Mouse (Mus musculus): ENCODE measurements at regions not wholly inside any gene's neighbourhood (a gene's known extent, or its start where the extent isn't known, plus 50 kb on each side); places are given as distances from the start of the nearest gene placed in this dataset.
"Not testable (repeated sequence)": the region's sequence is repeated elsewhere in the genome, so short reads cannot be mapped to it uniquely, and the experiment has no call there.

DNA sequence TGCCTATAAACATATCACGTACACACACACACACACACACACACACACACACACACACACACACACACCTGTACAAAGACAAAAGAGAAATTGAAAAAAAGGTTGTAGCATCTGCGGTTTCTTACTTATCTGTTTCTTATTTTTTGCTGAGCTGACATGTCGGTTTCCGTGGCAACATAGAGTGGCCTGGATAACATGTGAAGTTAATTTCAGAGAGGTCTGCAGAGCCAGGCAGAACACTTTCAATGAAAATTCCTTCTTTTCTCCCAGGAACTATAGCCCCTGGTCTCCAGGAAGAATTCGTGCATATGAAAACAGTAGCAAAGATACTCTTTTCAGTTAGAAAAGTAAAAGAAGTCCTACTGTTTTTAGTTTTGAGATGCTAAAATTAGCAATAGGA, 213.4 kb downstream of the Trib2 start:
- Histone ChIP-seq H3K4me2 (replicated peaks) (no peak overlapping the region), H3K4me3 (no peak overlapping the region), H3K27me3 (replicated peaks) (no peaks in the 10 kb centered on the region), H3K4me1 (peaks cover 6% of the 10 kb centered on the region; the same call in 1 of the 2 replicates), H3K36me3 (no peaks in the 10 kb centered on the region), H3K27ac (no peak overlapping the region), H3K9ac (no peak overlapping the region), H3K9me3 (no peaks in the 10 kb centered on the region)
- ATAC-seq (ENCODE audit: low FRiP score, low read depth): no peak
- 64% methylated on average over 5 of the region's 5 CpGs for WGBS

DNA sequence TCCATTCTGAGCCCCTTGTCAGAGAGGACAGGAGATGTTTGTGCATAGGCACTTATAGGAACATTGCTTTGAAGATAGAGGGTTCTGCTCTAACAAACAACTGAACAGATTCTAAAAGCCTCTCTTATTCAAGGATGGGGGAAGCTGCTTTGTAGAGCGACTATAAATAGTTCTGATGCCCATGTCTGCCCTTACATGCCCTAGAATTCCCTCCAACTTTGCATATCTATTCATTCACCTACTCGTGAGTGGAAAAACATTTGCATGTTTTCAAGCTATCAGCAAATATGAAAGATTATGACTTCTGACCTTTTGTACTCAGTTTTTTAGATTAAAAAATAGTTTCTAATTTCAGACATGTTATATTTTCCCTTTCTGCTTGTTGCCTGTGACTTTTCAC, 222.0 kb downstream of the Trib2 start:
- Histone ChIP-seq H3K27ac (no peak overlapping the region), H3K36me3 (no peaks in the 10 kb centered on the region), H3K9me3 (no peaks in the 10 kb centered on the region), H3K4me3 (no peak overlapping the region), H3K27me3 (replicated peaks) (no peaks in the 10 kb centered on the region), H3K9ac (no peak overlapping the region), H3K4me1 (no peaks in the 10 kb centered on the region), H3K4me2 (replicated peaks) (no peak overlapping the region)
- no peak for ATAC-seq (ENCODE audit: low FRiP score, low read depth)
- 64% methylated on average over 2 of the region's 2 CpGs for WGBS

DNA sequence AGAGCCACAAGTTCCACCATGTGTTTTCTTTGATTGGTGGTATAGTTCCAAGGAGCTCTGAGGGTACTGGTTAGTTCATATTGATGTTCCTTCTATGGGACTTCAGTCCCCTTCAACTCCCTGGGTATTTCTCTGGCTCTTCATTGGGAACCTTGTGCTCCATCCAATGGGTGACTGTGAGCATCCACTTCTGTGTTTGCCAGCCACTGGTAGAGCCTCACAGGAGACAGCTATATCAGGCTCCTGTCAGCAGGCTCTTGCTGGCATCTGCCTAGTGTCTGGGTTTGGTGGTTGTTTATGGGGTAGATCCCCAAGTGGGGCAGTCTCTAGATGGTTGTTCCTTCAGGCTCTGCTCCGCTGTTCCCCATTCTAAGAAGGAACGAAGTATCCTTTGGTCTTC, 228.9 kb downstream of the Trib2 start:
- H3K9ac ChIP-seq; H3K4me1 ChIP-seq; ATAC-seq (ENCODE audit: low FRiP score, low read depth); H3K36me3 ChIP-seq; H3K4me3 ChIP-seq; H3K27me3 ChIP-seq (replicated peaks); H3K27ac ChIP-seq; H3K4me2 ChIP-seq (replicated peaks); H3K9me3 ChIP-seq: not testable (repeated sequence)
- 88% methylated on average over 2 of the region's 2 CpGs for WGBS

DNA sequence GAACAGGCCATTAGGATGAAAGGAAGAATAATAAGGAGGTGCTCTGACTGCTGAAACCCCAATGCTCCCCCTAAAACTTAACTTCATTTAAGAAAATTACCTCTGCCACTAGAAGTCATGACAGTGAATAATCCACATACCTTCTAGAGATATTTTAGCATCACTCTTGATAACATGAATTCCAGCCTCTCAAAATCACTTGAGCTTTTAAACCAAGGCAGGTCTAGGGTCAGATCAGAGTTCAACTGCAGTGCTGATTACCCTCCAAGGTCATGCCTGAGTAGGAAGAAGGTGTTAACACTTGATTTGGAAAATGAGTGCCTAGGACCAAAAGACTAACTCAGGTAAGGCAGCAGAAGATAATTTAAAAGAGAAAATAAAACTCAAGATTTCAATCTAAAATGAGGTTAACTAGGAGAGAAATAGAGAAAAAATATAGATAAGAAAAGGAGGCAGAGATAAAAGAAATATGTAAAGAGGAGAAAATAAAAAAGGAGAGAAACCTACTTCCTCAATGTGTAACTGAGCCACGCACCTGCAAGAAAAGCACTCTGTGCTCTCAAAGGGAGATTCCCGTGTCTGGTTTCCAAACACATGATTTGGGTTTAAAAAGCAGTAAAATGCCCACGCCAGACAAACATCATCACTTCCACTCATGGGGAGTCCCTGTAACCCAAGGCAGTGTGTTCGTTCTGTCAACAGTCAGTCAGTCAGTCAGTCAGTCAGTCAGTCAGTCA, 229.8 kb downstream of the Trib2 start:
- Histone ChIP-seq H3K9me3 (no peaks in the 10 kb centered on the region), H3K4me2 (replicated peaks) (no peak overlapping the region), H3K27me3 (replicated peaks) (no peaks in the 10 kb centered on the region), H3K9ac (no peak overlapping the region), H3K27ac (no peak overlapping the region), H3K36me3 (no peaks in the 10 kb centered on the region), H3K4me1 (no peaks in the 10 kb centered on the region), H3K4me3 (no peak overlapping the region)
- no peak for ATAC-seq (ENCODE audit: low FRiP score, low read depth)
- 85% methylated on average over 4 of the region's 4 CpGs for WGBS

DNA sequence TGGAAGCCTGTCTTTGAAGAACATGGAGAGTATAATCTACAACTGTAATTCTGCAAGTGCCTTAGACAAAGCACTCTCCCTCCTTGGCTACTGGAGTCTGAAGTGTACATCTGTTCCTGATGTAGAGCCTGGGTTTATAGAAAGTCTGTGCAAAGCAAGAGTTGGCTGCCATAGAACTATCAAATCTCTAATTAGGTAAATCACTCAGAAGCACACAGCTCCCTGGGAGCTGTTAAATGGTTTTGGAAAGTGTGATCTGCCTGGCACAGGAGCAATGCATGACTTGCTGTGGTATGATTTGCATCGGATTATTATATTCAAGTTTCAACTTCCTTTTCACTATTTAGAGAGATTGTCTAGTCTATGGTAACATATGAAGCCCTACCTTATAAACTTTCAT, 230.9 kb downstream of the Trib2 start:
- 93% methylated on average over 1 of the region's 1 CpGs for WGBS
- H3K9me3 ChIP-seq: no peaks in the 10 kb centered on the region
- H3K9ac ChIP-seq: no peak overlapping the region
- H3K27ac ChIP-seq: no peak overlapping the region
- no peak overlapping the region for H3K4me2 ChIP-seq (replicated peaks)
- no peak for ATAC-seq (ENCODE audit: low FRiP score, low read depth)
- no peaks in the 10 kb centered on the region for H3K4me1 ChIP-seq
- no peak overlapping the region for H3K4me3 ChIP-seq
- H3K36me3 ChIP-seq: no peaks in the 10 kb centered on the region
- H3K27me3 ChIP-seq (replicated peaks): no peaks in the 10 kb centered on the region

DNA sequence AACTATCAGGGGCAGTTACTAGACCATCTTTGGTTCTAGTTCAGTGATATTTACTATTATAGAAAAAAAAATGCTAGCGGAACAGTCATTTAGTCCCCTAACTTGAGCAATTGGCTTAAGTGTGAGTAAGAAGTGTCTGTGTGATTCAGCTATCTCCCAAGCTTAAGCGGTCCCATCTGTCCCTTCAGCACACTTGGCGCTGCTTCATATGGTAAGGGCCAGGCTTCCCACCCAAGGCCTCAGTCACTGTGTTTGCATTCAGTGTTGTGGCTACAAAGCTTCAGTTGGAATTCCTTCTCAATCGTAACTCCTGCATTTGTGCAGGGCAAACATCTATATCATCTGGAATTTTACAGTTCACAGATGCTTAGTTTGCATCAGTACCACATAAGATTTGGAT, 232.0 kb downstream of the Trib2 start:
- ATAC-seq (ENCODE audit: low FRiP score, low read depth): no peak
- no peaks in the 10 kb centered on the region for H3K4me1 ChIP-seq

GRCm38 (mm10) chr12:15566785-15567109, 250.0 kb downstream of the Trib2 start:
- Histone ChIP-seq H3K9ac (no peak overlapping the region), H3K4me2 (replicated peaks) (no peak overlapping the region)
- WGBS: 26% methylated on average over 4 of the region's 4 CpGs

More for the DNA sequence above, 232.0 kb downstream of the Trib2 start:
- H3K27ac ChIP-seq: no peak overlapping the region
- 93% methylated on average over 4 of the region's 4 CpGs for WGBS
- no peaks in the 10 kb centered on the region for H3K9me3 ChIP-seq
- H3K4me2 ChIP-seq (replicated peaks): no peak overlapping the region
- H3K36me3 ChIP-seq: no peaks in the 10 kb centered on the region
- H3K9ac ChIP-seq: no peak overlapping the region
- H3K27me3 ChIP-seq (replicated peaks): no peaks in the 10 kb centered on the region
- no peak overlapping the region for H3K4me3 ChIP-seq

DNA sequence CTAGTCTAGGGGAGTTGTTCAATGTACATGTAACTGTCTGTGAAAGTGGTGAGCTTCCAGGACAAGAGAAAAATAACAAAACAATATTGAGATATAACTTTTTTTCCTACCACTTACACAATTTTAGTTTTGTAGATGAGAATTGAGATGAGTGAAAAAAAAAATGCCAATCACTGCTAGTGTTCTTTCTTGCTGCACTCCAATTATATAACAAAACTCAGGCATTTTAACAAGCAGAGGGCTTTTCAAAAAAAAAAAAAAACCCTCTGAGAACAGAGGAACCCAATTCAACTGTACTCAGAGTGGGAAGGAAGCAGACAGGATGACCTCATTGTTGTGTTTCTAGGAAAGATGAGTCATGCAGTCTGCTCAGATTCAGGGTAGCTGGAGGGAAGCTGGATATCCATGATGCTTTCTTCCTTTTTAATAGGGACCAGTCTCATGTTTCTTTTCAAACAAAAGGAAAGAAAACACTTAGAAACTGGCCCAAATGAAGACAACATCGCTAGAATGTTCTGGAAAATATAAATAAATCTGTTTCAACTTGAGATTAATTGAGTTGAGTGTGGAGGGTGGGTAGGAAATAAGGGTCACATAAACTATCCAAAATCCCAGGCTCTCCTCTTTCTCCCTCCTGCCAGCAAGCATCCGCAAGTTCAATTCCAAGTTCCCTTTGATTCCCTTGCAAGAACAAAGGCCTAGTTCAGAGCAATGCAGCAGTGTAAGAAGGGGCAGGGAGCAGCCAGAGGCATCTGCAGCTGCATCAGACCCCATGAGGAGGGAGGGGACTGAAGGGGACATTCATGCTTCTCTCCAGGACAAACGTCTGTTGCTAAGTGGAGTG, 250.6 kb downstream of the Trib2 start:
- no peak overlapping the region for H3K4me3 ChIP-seq
- 12% methylated on average over 3 of the region's 3 CpGs for WGBS

More at GRCm38 (mm10) chr12:15566785-15567109, 250.0 kb downstream of the Trib2 start:
- 0 out of 2 replicates have a peak, but pooled peaks cover 6% of the 10 kb centered on the region for H3K4me1 ChIP-seq
- no peaks in the 10 kb centered on the region for H3K9me3 ChIP-seq
- H3K36me3 ChIP-seq: no peaks in the 10 kb centered on the region
- H3K4me3 ChIP-seq: no peak overlapping the region
- H3K27me3 ChIP-seq (replicated peaks): no peaks in the 10 kb centered on the region
- no peak; the same call in 1 of the 2 replicates for ATAC-seq (ENCODE audit: low FRiP score, low read depth)
- no peak overlapping the region for H3K27ac ChIP-seq

GRCm38 (mm10) chr12:15562826-15563225, 253.9 kb downstream of the Trib2 start:
- 50% methylated on average over 4 of the region's 4 CpGs for WGBS
- 0 out of 2 replicates have a peak, but pooled peaks cover 6% of the 10 kb centered on the region for H3K4me1 ChIP-seq
- no peak overlapping the region for H3K4me2 ChIP-seq (replicated peaks)
- H3K9me3 ChIP-seq: no peaks in the 10 kb centered on the region
- H3K36me3 ChIP-seq: no peaks in the 10 kb centered on the region
- H3K27me3 ChIP-seq (replicated peaks): no peaks in the 10 kb centered on the region
- no peak for ATAC-seq (ENCODE audit: low FRiP score, low read depth)
- no peak overlapping the region for H3K27ac ChIP-seq
- no peak overlapping the region for H3K4me3 ChIP-seq
- no peak overlapping the region for H3K9ac ChIP-seq

More for the DNA sequence above, 250.6 kb downstream of the Trib2 start:
- Histone ChIP-seq H3K4me2 (replicated peaks) (no peak overlapping the region), H3K9me3 (no peaks in the 10 kb centered on the region), H3K27me3 (replicated peaks) (no peaks in the 10 kb centered on the region), H3K36me3 (no peaks in the 10 kb centered on the region), H3K27ac (no peak overlapping the region), H3K9ac (no peak overlapping the region), H3K4me1 (0 out of 2 replicates have a peak, but pooled peaks cover 6% of the 10 kb centered on the region)
- peak; percentile 90 for ATAC-seq (ENCODE audit: low FRiP score, low read depth)

- no peak overlapping the region for H3K4me2 ChIP-seq (replicated peaks)
- no peaks in the 10 kb centered on the region for H3K36me3 ChIP-seq
- 88% methylated on average over 6 of the region's 6 CpGs for WGBS
- no peak overlapping the region for H3K9ac ChIP-seq
- H3K4me1 ChIP-seq: no peaks in the 10 kb centered on the region
- no peaks in the 10 kb centered on the region for H3K27me3 ChIP-seq (replicated peaks)
- no peak for ATAC-seq (ENCODE audit: low FRiP score, low read depth)
- H3K9me3 ChIP-seq: no peaks in the 10 kb centered on the region
- H3K4me3 ChIP-seq: no peak overlapping the region
- no peak overlapping the region for H3K27ac ChIP-seq
Observed at GRCm38 (mm10) chr12:15555471-15555870, 261.3 kb downstream of the Trib2 start.

- 67% methylated on average over 4 of the region's 4 CpGs for WGBS
- Histone ChIP-seq H3K9ac (no peak overlapping the region), H3K27me3 (replicated peaks) (no peaks in the 10 kb centered on the region), H3K27ac (no peak overlapping the region), H3K4me2 (replicated peaks) (no peak overlapping the region), H3K4me3 (no peak overlapping the region), H3K9me3 (no peaks in the 10 kb centered on the region), H3K36me3 (no peaks in the 10 kb centered on the region), H3K4me1 (no peaks in the 10 kb centered on the region)
- ATAC-seq (ENCODE audit: low FRiP score, low read depth): no peak; the same call in 1 of the 2 replicates
Observed at GRCm38 (mm10) chr12:15553681-15554007, 263.1 kb downstream of the Trib2 start.

- no peak overlapping the region for H3K4me3 ChIP-seq
- H3K4me2 ChIP-seq (replicated peaks): no peak overlapping the region
- 86% methylated on average over 6 of the region's 6 CpGs for whole genome bisulfite sequencing
- no peak overlapping the region for H3K27ac ChIP-seq
- ATAC-seq (ENCODE audit: low FRiP score, low read depth): no peak
- H3K9ac ChIP-seq: no peak overlapping the region
- no peaks in the 10 kb centered on the region for H3K36me3 ChIP-seq
- no peaks in the 10 kb centered on the region for H3K27me3 ChIP-seq (replicated peaks)
- no peaks in the 10 kb centered on the region for H3K9me3 ChIP-seq
- no peaks in the 10 kb centered on the region for H3K4me1 ChIP-seq
Observed at GRCm38 (mm10) chr12:15552979-15553680, 263.6 kb downstream of the Trib2 start.

All from neural tube, embryonic 12.5 days (tissue).